Mouse (Mus musculus): ENCODE data around the gene Chsy1.
A peak's percentile ranks its signal among the peaks of the same experiment; 100 is the strongest.

Chsy1 gene

GRCm38 (mm10) chr7:66140923-66141570 lies 31.7 kb downstream of the Chsy1 start:
- DNase-seq = no peak

- no peak for DNase-seq
Measured at GRCm38 (mm10) chr7:66142514-66142913, 33.2 kb downstream of the Chsy1 start.

- no peak for DNase-seq
Measured at GRCm38 (mm10) chr7:66144543-66144942, 35.2 kb downstream of the Chsy1 start.

- DNase-seq = no peak
Measured at GRCm38 (mm10) chr7:66147156-66147555, 37.8 kb downstream of the Chsy1 start.

- DNase-seq = no peak
Measured at GRCm38 (mm10) chr7:66147816-66148215, 38.5 kb downstream of the Chsy1 start.

- DNase-seq = no peak
Measured at GRCm38 (mm10) chr7:66149506-66149905, 40.2 kb downstream of the Chsy1 start.

- no peak for DNase-seq
Measured at GRCm38 (mm10) chr7:66150411-66150810, 41.1 kb downstream of the Chsy1 start.

GRCm38 (mm10) chr7:66157413-66157812 lies 48.1 kb downstream of the Chsy1 start:
- DNase-seq = no peak

- peak; percentile 45 for DNase-seq
Measured at GRCm38 (mm10) chr7:66157861-66158415, 48.6 kb downstream of the Chsy1 start.

- DNase-seq = no peak
Measured at GRCm38 (mm10) chr7:66158616-66159129, 49.4 kb downstream of the Chsy1 start.

- no peak for DNase-seq
Measured at GRCm38 (mm10) chr7:66159961-66160360, 50.6 kb downstream of the Chsy1 start.

- DNase-seq = no peak
Measured at GRCm38 (mm10) chr7:66161836-66162235, 52.5 kb downstream of the Chsy1 start.

- no peak for DNase-seq
Measured at GRCm38 (mm10) chr7:66162489-66162888, 53.2 kb downstream of the Chsy1 start.

GRCm38 (mm10) chr7:66162981-66163380 lies 53.7 kb downstream of the Chsy1 start:
- DNase-seq = no peak

GRCm38 (mm10) chr7:66164427-66165031 lies 55.2 kb downstream of the Chsy1 start:
- DNase-seq = no peak

GRCm38 (mm10) chr7:66165036-66165798 lies 55.9 kb downstream of the Chsy1 start:
- no peak for DNase-seq

GRCm38 (mm10) chr7:66168877-66169276 lies 59.6 kb downstream of the Chsy1 start:
- DNase-seq = no peak

GRCm38 (mm10) chr7:66169476-66169875 lies 60.2 kb downstream of the Chsy1 start:
- no peak for DNase-seq

- DNase-seq = no peak
Measured at GRCm38 (mm10) chr7:66170802-66171505, 61.6 kb downstream of the Chsy1 start.

- DNase-seq = no peak
Measured at GRCm38 (mm10) chr7:66175738-66176137, 66.4 kb downstream of the Chsy1 start.

- no peak for DNase-seq
Measured at GRCm38 (mm10) chr7:66176256-66176655, 66.9 kb downstream of the Chsy1 start.

GRCm38 (mm10) chr7:66176929-66177328 lies 67.6 kb downstream of the Chsy1 start:
- no peak for DNase-seq

GRCm38 (mm10) chr7:66178101-66178500 lies 68.8 kb downstream of the Chsy1 start:
- no peak for DNase-seq

Measured in kidney, postnatal 10 days (tissue).